Mouse (Mus musculus) common myeloid progenitor, adult 5-6 weeks (primary cell): ENCODE measurements around the gene Rnf183. TPM values are rescaled to one million over a fixed set of nuclear protein-coding genes. Genes with fewer than 3 reads are reported as not detected.

Source experiments
- ATAC-seq: replicated peaks from 2 replicates; pipeline ENCODE4 v1.8.0; 2016; ENCODE audit warnings: low read depth, mild to moderate bottlenecking, moderate TSS enrichment, inconsistent platforms; ENCODE audit not compliant: poor library complexity, severe bottlenecking
- total RNA-seq: library from RNA; stranded (forward); fragments of 200-1000, 187-1606 nt; gene quantifications from 2 replicates; pipeline ENCODE4 v1.2.3, GENCODE M21; 2017

The Rnf183 gene
- total RNA-seq, 1 experiment from 2014 or later = not detected

- ATAC-seq = no peak
These were observed 847 bp downstream of the Rnf183 start for GRCm38 (mm10) chr4:62433939-62434870.

- no peak for ATAC-seq
These were observed 3.5 kb downstream of the Rnf183 start for GRCm38 (mm10) chr4:62431522-62431921.

- ATAC-seq = no peak
These were observed 4.4 kb downstream of the Rnf183 start for GRCm38 (mm10) chr4:62430678-62431077.

- no peak for ATAC-seq
These were observed 5.4 kb downstream of the Rnf183 start for GRCm38 (mm10) chr4:62429616-62430015.

- ATAC-seq = no peak
These were observed 6.9 kb downstream of the Rnf183 start for GRCm38 (mm10) chr4:62427978-62428758.

- no peak for ATAC-seq
These were observed 9.2 kb downstream of the Rnf183 start for GRCm38 (mm10) chr4:62425891-62426290.

GRCm38 (mm10) chr4:62419091-62419490, 16.0 kb downstream of the Rnf183 start:
- ATAC-seq = no peak

GRCm38 (mm10) chr4:62418448-62418847, 16.6 kb downstream of the Rnf183 start:
- no peak for ATAC-seq

- no peak for ATAC-seq
These were observed 23.4 kb downstream of the Rnf183 start for GRCm38 (mm10) chr4:62411606-62412005.

GRCm38 (mm10) chr4:62410325-62410724, 24.7 kb downstream of the Rnf183 start:
- no peak for ATAC-seq

- no peak for ATAC-seq
These were observed 25.4 kb downstream of the Rnf183 start for GRCm38 (mm10) chr4:62409615-62410014.

GRCm38 (mm10) chr4:62408601-62409282, 26.3 kb downstream of the Rnf183 start, which contains the start of the genes Cdc26 and Prpf4:
TSS of gene Cdc26 (minus strand) at chr4:62408642.
TSS of gene Prpf4 (plus strand) at chr4:62408797.
- peak; percentile 94 for ATAC-seq

- ATAC-seq = peak; percentile 50
These were observed 27.1 kb downstream of the Rnf183 start for GRCm38 (mm10) chr4:62407730-62408582.

- no peak for ATAC-seq
These were observed 28.9 kb downstream of the Rnf183 start for GRCm38 (mm10) chr4:62406133-62406532.

GRCm38 (mm10) chr4:62398956-62399355, 36.1 kb downstream of the Rnf183 start:
- ATAC-seq = no peak

- ATAC-seq = no peak
These were observed 37.3 kb downstream of the Rnf183 start for GRCm38 (mm10) chr4:62397616-62398365.

- no peak for ATAC-seq
These were observed 39.2 kb downstream of the Rnf183 start for GRCm38 (mm10) chr4:62395806-62396205.

- ATAC-seq = no peak
These were observed 41.6 kb downstream of the Rnf183 start for GRCm38 (mm10) chr4:62393459-62393858.

- ATAC-seq = peak; percentile 66
These were observed 43.2 kb downstream of the Rnf183 start for GRCm38 (mm10) chr4:62391892-62392291.
